Mouse (Mus musculus) spleen, adult 2 months (tissue): ENCODE results near the gene Zfp30.

ENCODE experiments used
- CTCF ChIP-seq: fragments of 200-500 bp; IDR thresholded peaks from 2 replicates; pipeline ENCODE4 v1.5.1; 2011; ENCODE audit warnings: mild to moderate bottlenecking, inconsistent platforms; ENCODE audit not compliant: insufficient read depth, insufficient read length, insufficient replicate concordance; ENCODE audit errors: extremely low read depth
- POLR2A ChIP-seq: fragments of 200-500 bp; IDR thresholded peaks from 2 replicates; pipeline ENCODE4 v1.6.1; 2011; ENCODE audit warnings: low read depth, low read length, inconsistent platforms

GRCm38 (mm10) chr7:29774371-29774770 lies 9.4 kb upstream of the Zfp30 start:
- TF ChIP-seq CTCF = no peak
- TF ChIP-seq POLR2A = no peak
